In the genomic region with DNA sequence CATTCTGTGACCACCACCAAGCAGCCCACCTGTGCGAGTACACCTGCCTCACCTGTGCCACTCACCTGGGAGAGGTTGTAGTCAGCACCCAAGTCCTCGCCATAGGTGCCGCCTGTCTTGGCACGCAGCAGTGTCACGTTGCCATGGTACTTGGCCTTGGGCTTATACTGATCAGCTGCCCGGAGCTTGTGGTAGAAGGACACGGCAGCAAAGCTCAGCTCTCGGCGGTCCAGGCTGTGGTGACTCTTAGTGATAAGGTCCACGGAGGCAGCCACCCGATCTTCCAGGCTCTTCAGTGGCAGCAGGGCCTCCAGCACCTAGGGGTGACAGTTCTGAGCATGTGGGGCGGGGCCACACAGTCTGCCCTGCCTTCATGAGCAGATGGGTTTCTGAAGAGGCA, we compare ENCODE assay signal across 19 mouse cellular contexts.
"Had no signal": no experiment of that assay in that cellular context is flagged by ENCODE, and none has a peak within 500 bp of the region (broad histone marks: within the 10 kb centered on the region; RNA-seq: fewer than 3 reads in every experiment).

No protein-coding gene starts in this region.

- DNase-seq: kidney, adult 9 months; kidney, postnatal 14 days; kidney, postnatal 4 days; liver; lung, adult 18-20 months; lung, postnatal 10 days; lung, postnatal 36 days; right cerebral cortex, adult 18-20 months; right cerebral cortex, postnatal 14 days; right cerebral cortex, postnatal 4 days; thymus, postnatal 36 days had no signal

- H3K4me3 ChIP-seq: limb, embryonic 10.5 days; limb, embryonic 13.5 days; liver, embryonic 12.5 days; liver, embryonic 15.5 days; lung, embryonic 15.5 days; midbrain, embryonic 15.5 days; neural tube, embryonic 12.5 days; neural tube, embryonic 15.5 days had no signal

- H3K27me3 ChIP-seq: limb, embryonic 13.5 days; liver, embryonic 12.5 days; liver, embryonic 15.5 days; lung, embryonic 15.5 days; midbrain, embryonic 15.5 days; neural tube, embryonic 12.5 days; neural tube, embryonic 15.5 days had no signal

- H3K9me3 ChIP-seq: limb, embryonic 10.5 days; limb, embryonic 13.5 days; liver, embryonic 12.5 days; liver, embryonic 15.5 days; lung, embryonic 15.5 days; midbrain, embryonic 15.5 days; neural tube, embryonic 12.5 days; neural tube, embryonic 15.5 days had no signal

- H3K4me1 ChIP-seq: limb, embryonic 10.5 days; limb, embryonic 13.5 days; liver, embryonic 12.5 days; lung, embryonic 15.5 days; midbrain, embryonic 15.5 days; neural tube, embryonic 12.5 days; neural tube, embryonic 15.5 days had no signal

- ATAC-seq: liver, embryonic 12.5 days; midbrain, embryonic 15.5 days had no signal
